Mouse (Mus musculus): ENCODE data around the gene Slc25a18.

DNA sequence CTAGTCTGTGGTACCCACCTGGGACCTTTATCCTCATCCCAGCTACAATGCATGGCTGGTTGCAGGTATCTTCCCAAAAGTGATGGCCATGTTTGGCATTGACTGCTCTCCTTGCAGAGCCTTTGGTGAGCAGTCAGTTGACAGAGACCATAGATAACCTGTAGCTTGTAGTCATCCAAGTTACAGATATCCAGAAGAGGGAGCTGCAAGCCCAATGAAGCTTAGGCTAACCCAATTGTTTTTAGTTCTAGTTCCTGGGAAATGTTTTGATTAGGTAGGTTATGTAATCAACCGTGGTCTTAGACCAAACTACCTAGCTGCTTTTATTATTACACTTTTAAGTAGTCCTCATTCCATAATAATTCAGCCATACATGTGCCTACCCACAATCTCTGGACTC, 2.0 kb upstream of the Slc25a18 start:
- TF ChIP-seq POLR2A (IDR thresholded peaks at IDR 0.05; ENCODE audit: insufficient read length, low read depth) = no peak
- TF ChIP-seq USF1 (IDR thresholded peaks at IDR 0.05; ENCODE audit: low read depth) = no peak
